Mouse (Mus musculus) heart, embryonic 13.5 days (tissue): ENCODE results near the gene Vsnl1. TPM values are rescaled to one million over a fixed set of nuclear protein-coding genes. Genes with fewer than 3 reads are reported as not detected.

Source experiments
- ATAC-seq: fragments of 200-750 bp; cut with Nextera tagmentation; 2 replicates; pipeline ENCODE4 v1.8.0; 2017; ENCODE audit warnings: moderate TSS enrichment; ENCODE audit not compliant: insufficient number of reproducible peaks, low FRiP score, low TSS enrichment; ENCODE audit errors: extremely low read depth
- H3K27ac ChIP-seq: fragments of 300-500 bp; sonication (generic); replicated peaks from 2 replicates; pipeline ENCODE4 v1.5.1; 2015; ENCODE audit warnings: moderate library complexity, mild to moderate bottlenecking, inconsistent platforms
- H3K27me3 ChIP-seq: fragments of 300-500 bp; sonication (generic); replicated peaks from 2 replicates; pipeline ENCODE4 v1.6.1; 2015; ENCODE audit warnings: mild to moderate bottlenecking, inconsistent platforms
- H3K36me3 ChIP-seq: fragments of 300-500 bp; sonication (generic); 2 replicates; pipeline ENCODE4 v1.6.1; 2015; ENCODE audit warnings: mild to moderate bottlenecking, inconsistent platforms
- H3K4me1 ChIP-seq: fragments of 300-500 bp; sonication (generic); 2 replicates; pipeline ENCODE4 v1.6.1; 2015; ENCODE audit warnings: inconsistent platforms
- H3K4me2 ChIP-seq: fragments of 300-500 bp; sonication (generic); 2 replicates; pipeline ENCODE4 v1.6.1; 2015; ENCODE audit warnings: inconsistent platforms, mild to moderate bottlenecking, moderate library complexity
- H3K4me3 ChIP-seq: fragments of 300-500 bp; sonication (generic); 2 replicates; pipeline ENCODE4 v1.5.1; 2015; ENCODE audit warnings: moderate library complexity, mild to moderate bottlenecking, inconsistent platforms
- H3K9ac ChIP-seq: fragments of 300-500 bp; sonication (generic); 2 replicates; pipeline ENCODE4 v1.6.1; 2015; ENCODE audit warnings: inconsistent platforms, mild to moderate bottlenecking, moderate library complexity
- H3K9me3 ChIP-seq: fragments of 300-500 bp; sonication (generic); 2 replicates; pipeline ENCODE4 v1.6.1; 2016; ENCODE audit warnings: inconsistent platforms
- WGBS: fragments of 180-500 bp; shearing (Covaris S2); methylation state at CpG from one replicate; pipeline ENCODE4 v1.1.7; 2015; ENCODE audit warnings: mixed read lengths; 5-methylcytosine and 5-hydroxymethylcytosine counted together
- polyA plus RNA-seq: library from polyadenylated mRNA; unstranded; fragments of >200 nt; fragmentation: Nextera tagmentation; extraction: Ambion mirVana; gene quantifications from 2 replicates; pipeline ENCODE4 v1.2.1, GENCODE M21; 2015

Vsnl1 gene
- 10.4 and 10.7 TPM in 2 replicates for polyA plus RNA-seq

DNA sequence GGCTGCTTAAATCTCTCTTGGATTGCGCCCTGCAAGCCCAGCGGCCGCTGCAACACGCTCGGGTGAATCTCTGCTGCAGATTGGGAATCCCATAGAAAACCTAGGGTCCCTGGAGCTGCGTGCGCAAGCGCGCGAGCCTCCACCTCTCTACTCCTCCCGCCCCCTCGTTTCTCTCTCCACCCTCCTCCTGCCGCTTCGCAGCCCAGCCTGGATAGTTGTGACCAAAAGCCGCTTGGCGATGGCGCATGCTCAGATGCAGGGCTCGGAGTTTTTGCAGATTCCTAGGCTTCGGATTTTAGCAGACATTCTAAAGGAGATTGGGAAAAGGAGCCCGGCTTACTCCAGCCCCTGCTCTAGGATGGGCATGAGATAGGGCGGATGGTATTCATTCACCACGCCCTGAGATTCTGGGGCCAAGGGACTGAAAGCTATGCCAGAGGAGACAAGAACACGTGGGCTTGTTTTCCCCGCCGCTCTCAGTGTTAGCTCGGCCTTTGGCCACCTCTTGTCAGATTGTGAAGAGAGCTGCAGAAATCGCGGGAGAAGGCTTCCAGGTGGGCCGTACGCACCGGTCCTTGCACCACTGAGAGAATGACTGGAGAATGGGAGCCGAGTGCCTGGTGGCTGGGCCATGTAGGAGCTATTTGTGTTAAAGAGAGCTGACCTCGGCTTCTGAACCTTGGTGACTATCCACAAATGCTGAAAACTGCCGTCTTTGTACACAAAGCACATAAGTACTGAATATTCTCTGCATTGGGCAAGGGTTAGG lies at the start of gene Vsnl1:
Vsnl1 (minus strand) TSS at position 117 of the 769 bp plus-strand sequence.
- H3K4me3 ChIP-seq = peak within 1 kb of the TSS; percentile 58
- 4% methylated on average over 34 of the region's 34 CpGs for WGBS
- peak within 1 kb of the TSS; percentile 91 for H3K4me2 ChIP-seq
- H3K36me3 ChIP-seq = no peaks in the 10 kb centered on the region
- ATAC-seq = peak; percentile 63
- H3K27me3 ChIP-seq = peaks cover 41% of the 10 kb centered on the region
- peaks cover 25% of the 10 kb centered on the region for H3K4me1 ChIP-seq
- peak within 1 kb of the TSS; percentile 70 for H3K9ac ChIP-seq
- H3K27ac ChIP-seq = no peak within 1 kb of the TSS
- no peaks in the 10 kb centered on the region for H3K9me3 ChIP-seq

DNA sequence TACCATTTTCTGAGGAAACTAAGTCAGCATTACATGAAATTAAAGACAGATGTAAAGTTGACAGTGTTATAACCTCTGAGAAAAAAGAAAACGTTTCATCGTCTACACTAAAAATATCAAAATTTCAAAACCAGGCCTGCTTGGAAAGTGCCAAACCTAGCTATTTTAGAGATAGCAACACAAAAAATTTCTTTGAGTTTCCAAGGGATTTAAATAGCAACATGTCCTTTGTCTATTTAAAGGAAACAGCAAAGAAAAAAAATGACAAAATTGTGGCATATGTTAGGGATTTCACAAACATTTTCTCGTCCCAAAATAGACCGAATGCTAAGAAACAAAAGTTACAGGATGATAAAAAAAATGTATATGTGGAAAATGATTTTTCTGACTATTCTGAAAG lies 20.2 kb upstream of the Vsnl1 start:
- H3K36me3 ChIP-seq = no peaks in the 10 kb centered on the region
- no peak overlapping the region for H3K9ac ChIP-seq
- H3K27ac ChIP-seq = no peak overlapping the region
- H3K4me2 ChIP-seq = peak overlapping the region; percentile 98
- 77% methylated on average over 4 of the region's 4 CpGs for WGBS
- peaks cover 4% of the 10 kb centered on the region; the same call in 1 of the 2 replicates for H3K27me3 ChIP-seq
- 0 out of 2 replicates have a peak, but pooled peaks cover 5% of the 10 kb centered on the region for H3K4me1 ChIP-seq
- H3K9me3 ChIP-seq = no peaks in the 10 kb centered on the region
- peak overlapping the region; percentile 69 for H3K4me3 ChIP-seq
- ATAC-seq = no peak

DNA sequence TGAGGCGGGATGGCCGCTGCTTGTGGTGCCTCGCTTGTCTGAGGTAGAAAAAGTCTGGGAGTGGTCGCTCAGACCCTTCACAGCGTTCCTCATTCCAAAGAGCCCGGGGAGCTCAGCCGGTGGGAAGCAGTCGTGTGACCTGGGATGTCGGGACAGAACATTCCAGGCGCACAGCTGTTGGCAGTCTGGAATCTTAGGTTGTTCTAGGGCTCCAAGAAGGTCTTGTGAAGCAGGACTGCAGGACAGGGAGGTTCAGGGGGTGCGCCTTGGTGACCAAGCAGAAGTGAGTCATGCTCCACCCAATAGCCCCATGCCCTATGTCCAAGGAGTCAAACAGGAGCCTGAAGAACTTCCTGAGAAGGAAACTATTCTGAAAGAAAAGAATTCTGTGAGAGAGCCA lies 19.8 kb upstream of the Vsnl1 start:
- Histone ChIP-seq H3K4me2 (peak overlapping the region; percentile 98), H3K9me3 (no peaks in the 10 kb centered on the region), H3K4me3 (peak overlapping the region; percentile 69), H3K4me1 (0 out of 2 replicates have a peak, but pooled peaks cover 5% of the 10 kb centered on the region), H3K27ac (no peak overlapping the region), H3K9ac (peak overlapping the region; percentile 84), H3K36me3 (no peaks in the 10 kb centered on the region), H3K27me3 (peaks cover 4% of the 10 kb centered on the region; the same call in 1 of the 2 replicates)
- 2% methylated on average over 11 of the region's 11 CpGs for WGBS
- ATAC-seq = no peak; the same call in 1 of the 2 replicates

DNA sequence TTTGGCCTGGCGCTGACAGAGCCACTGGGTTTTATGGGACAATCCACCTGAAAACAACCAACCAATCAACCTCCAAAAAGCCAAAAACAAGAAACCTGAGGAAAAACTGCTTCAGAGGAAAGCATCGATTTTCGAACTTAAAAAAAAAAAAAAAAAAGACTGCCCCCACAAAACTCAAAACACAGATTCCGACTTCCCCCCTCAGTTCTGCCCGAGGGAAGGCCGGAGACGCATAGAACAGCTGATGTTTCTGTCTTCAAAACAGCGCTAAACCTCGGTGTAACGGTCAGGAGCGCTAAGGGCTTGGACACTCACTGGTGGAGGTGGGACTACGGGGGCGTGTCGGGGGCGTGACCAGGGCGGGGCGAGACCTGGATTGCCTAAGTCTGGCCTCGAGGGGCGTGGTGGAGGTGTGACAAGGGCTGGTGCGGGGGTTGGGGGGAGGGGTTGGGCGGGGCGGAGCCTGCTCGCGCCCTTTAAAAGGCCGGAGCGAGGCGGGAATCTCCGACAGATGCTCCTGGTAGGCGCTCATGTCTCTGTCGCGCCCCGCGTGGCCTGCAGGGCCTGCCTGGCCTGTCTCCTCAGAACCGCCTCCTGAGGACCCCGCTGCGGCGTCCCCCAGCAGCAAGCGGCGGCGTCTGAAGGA lies 19.3 kb upstream of the Vsnl1 start, which contains the start of gene Rad51ap2:
Rad51ap2 (plus strand) TSS at position 531 of the 646 bp plus-strand sequence.
- H3K4me3 ChIP-seq = peak within 1 kb of the TSS; percentile 69
- H3K27me3 ChIP-seq = peaks cover 4% of the 10 kb centered on the region; the same call in 1 of the 2 replicates
- H3K4me1 ChIP-seq = 0 out of 2 replicates have a peak, but pooled peaks cover 5% of the 10 kb centered on the region
- peak within 1 kb of the TSS; percentile 84 for H3K9ac ChIP-seq
- H3K27ac ChIP-seq = no peak within 1 kb of the TSS
- no peaks in the 10 kb centered on the region for H3K36me3 ChIP-seq
- peak; percentile 97 for ATAC-seq
- H3K9me3 ChIP-seq = no peaks in the 10 kb centered on the region
- 2% methylated on average over 37 of the region's 40 CpGs for WGBS
- H3K4me2 ChIP-seq = peak within 1 kb of the TSS; percentile 98

DNA sequence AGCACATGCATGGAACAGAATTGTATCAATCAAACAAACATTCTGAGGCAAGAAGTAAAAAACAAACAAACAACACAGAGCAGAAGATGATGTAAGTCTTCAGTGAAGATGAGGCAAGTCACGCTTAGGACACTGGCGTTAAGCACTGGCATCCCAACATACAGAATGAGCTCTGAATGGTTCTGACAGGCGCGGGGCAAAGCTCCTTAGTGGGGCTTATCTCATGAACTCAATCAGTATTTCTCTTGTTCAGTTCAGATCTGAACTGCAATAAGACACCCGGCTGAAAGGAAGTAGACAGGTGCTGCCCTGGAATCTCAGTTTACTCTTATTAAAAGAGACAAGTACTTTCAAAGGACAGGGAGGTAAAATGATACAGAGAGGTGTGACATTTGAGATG lies 17.7 kb upstream of the Vsnl1 start:
- Histone ChIP-seq H3K27ac (no peak overlapping the region), H3K36me3 (no peaks in the 10 kb centered on the region), H3K4me3 (no peak overlapping the region), H3K4me2 (no peak overlapping the region), H3K9ac (no peak overlapping the region), H3K9me3 (no peaks in the 10 kb centered on the region), H3K4me1 (0 out of 2 replicates have a peak, but pooled peaks cover 5% of the 10 kb centered on the region), H3K27me3 (peaks cover 4% of the 10 kb centered on the region; the same call in 1 of the 2 replicates)
- no peak for ATAC-seq
- WGBS = 58% methylated on average over 5 of the region's 5 CpGs

DNA sequence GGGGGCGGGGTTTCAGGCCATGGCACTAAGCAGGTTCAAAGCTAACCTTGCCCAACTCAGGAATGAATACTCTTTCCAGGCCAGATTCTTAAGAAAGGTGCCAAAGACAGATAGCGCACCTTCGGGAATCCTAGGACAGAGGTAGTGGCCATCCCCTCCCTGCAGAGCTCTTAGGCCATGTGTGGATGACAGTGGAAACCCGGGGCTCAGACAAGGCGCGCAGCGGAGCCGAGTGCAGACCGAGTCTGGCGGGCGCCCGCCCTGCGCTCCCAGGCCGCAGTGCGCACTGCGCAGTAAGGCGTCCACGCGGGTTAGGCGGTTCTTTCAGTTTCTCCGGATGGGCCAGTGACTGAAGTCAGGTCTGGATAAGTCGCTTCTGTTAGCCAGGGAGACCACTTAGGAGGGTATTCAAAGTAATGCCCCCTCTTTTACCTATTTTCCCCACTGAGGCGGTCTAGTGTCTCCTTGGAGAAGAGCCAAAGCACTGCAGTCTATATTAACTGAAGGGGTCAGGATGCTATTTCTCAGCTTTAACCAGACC lies 1.6 kb upstream of the Vsnl1 start:
- Histone ChIP-seq H3K27me3 (peaks cover 41% of the 10 kb centered on the region), H3K9me3 (0 out of 2 replicates have a peak, but pooled peaks cover 1% of the 10 kb centered on the region), H3K4me3 (peak overlapping the region; percentile 58), H3K27ac (no peak overlapping the region), H3K9ac (peak overlapping the region; percentile 65), H3K4me2 (peak overlapping the region; percentile 91), H3K36me3 (no peaks in the 10 kb centered on the region), H3K4me1 (peaks cover 25% of the 10 kb centered on the region)
- 22% methylated on average over 23 of the region's 23 CpGs for WGBS
- no peak for ATAC-seq

DNA sequence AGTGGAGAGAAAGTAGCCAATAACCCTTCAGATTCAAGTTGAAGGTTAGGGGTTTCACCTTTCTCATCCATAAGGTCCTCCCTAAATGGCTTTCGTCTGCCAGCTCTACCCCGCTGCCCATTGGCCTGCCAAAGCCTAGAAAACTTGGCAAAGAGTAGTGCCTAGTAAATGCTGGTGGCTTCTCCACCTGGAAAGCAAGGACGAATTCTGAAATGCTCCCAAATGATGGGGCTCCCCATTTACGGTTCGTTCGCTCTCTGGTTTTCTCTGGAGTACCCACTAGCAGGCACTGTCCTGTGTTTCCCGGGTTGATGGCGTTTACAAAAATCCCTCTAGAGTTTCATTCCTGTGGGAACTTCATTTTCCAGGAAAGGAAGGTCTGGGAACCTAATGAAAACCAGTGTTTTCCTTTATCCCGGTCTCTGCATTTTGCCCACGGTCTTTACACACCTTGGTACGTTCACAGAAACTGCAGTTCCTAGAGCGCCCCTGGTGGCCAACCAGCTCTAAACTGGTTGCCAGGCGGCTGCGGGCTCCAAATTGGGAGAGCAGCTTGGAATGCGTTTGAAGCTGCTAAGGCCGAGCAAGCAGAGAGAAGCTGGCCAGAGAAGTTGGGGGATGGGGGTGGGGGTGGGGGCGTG lies 973 bp upstream of the Vsnl1 start:
- Histone ChIP-seq H3K4me1 (peaks cover 25% of the 10 kb centered on the region), H3K4me3 (peak overlapping the region; percentile 58), H3K4me2 (peak overlapping the region; percentile 91), H3K9me3 (no peaks in the 10 kb centered on the region), H3K27me3 (peaks cover 41% of the 10 kb centered on the region), H3K27ac (no peak overlapping the region), H3K9ac (no peak overlapping the region), H3K36me3 (no peaks in the 10 kb centered on the region)
- no peak for ATAC-seq
- 16% methylated on average over 17 of the region's 17 CpGs for WGBS

DNA sequence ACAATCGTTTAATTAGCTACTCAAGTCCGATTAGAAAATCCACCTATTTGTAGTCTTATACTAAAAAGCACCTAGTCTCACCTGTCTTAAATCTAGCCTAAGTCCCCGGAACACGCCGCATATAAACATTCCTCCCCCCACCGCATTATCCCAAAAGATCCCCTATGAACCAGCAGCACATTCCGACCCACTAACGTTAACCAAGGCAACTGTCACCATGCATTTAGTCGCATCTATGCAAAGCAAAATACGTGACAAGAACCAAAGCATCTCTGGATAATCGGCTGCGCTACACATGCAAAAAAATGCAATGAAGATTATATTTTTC lies 426 bp downstream of the Vsnl1 start:
- peaks cover 25% of the 10 kb centered on the region for H3K4me1 ChIP-seq
- H3K27ac ChIP-seq = no peak overlapping the region
- no peak for ATAC-seq
- H3K9me3 ChIP-seq = no peaks in the 10 kb centered on the region
- H3K36me3 ChIP-seq = no peaks in the 10 kb centered on the region
- H3K27me3 ChIP-seq = peaks cover 41% of the 10 kb centered on the region
- H3K4me2 ChIP-seq = peak overlapping the region; percentile 91
- peak overlapping the region; percentile 70 for H3K9ac ChIP-seq
- 4% methylated on average over 12 of the region's 12 CpGs for whole genome bisulfite sequencing
- peak overlapping the region; percentile 58 for H3K4me3 ChIP-seq

DNA sequence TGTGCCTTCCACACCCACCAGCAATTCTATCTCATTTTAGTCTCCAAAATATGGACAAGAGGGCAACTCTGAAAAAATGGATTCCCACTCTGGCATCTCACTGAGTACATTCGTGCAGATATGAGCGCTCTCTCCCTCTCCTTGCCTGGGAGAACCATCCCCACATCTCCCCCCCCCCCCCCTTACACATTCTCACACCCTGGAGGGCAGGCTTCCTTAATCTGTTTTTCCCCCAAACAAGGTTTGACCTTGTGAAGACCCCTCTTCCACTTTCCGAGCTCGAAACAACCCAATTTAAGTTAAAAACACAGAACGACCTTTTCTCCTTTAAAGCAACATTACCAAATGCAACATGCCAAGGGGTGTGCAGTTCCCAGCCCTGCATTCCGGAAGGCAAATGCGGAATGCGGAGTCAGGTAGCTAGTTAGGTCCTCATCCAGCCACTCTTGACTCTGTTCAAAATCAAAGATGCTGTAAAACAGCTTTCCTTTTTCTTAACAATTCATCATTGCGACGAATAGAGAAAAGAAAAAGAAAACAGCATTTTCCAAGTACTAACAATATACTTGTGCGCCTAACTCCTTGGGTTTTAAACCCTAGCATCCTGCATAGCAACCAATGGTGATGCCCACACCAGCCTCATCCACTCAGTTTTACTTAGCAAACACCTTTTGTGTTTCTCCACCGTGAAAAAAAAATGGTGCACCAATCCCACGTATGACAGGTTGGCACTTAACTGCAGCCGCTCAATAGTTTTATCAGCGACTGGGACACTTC lies 979 bp downstream of the Vsnl1 start:
- ATAC-seq = no peak
- H3K4me1 ChIP-seq = peaks cover 25% of the 10 kb centered on the region
- no peaks in the 10 kb centered on the region for H3K9me3 ChIP-seq
- H3K27me3 ChIP-seq = peaks cover 41% of the 10 kb centered on the region
- H3K4me2 ChIP-seq = peak overlapping the region; percentile 91
- WGBS = 7% methylated on average over 15 of the region's 15 CpGs
- no peaks in the 10 kb centered on the region for H3K36me3 ChIP-seq
- no peak overlapping the region for H3K27ac ChIP-seq
- H3K9ac ChIP-seq = peak overlapping the region; percentile 70
- peak overlapping the region; percentile 58 for H3K4me3 ChIP-seq

DNA sequence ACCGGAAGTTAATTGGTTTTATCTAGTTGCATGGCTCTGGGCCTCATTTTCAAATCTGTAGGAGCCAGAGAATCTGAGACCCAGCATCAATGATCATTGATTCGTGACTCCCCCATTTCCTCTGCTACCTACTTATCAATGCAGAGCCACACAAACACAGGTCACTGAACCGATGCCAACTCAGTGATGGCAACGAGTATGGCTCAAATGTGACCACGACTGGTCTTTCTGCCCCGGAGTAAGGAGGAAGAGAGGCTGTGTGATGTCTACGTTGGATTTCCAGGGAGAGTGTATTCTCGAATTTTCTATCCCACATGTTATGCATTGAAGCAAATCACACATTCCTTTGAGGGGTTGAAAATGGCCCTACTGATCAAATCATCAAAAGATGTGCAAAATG lies 2.0 kb downstream of the Vsnl1 start:
- ATAC-seq = no peak
- no peak overlapping the region for H3K9ac ChIP-seq
- peaks cover 41% of the 10 kb centered on the region for H3K27me3 ChIP-seq
- peak overlapping the region; percentile 91; the same call in 1 of the 2 replicates for H3K4me2 ChIP-seq
- WGBS = 78% methylated on average over 8 of the region's 8 CpGs
- H3K4me3 ChIP-seq = peak overlapping the region; percentile 58; the same call in 1 of the 2 replicates
- H3K27ac ChIP-seq = no peak overlapping the region
- H3K4me1 ChIP-seq = peaks cover 25% of the 10 kb centered on the region
- H3K9me3 ChIP-seq = no peaks in the 10 kb centered on the region
- no peaks in the 10 kb centered on the region for H3K36me3 ChIP-seq
